Mouse (Mus musculus) NIH3T3 (cell line): ENCODE data around the gene Acp7.
"Not testable (repeated sequence)": the region's sequence is repeated elsewhere in the genome, so short reads cannot be mapped to it uniquely, and the experiment has no call there.

Experiments
- DNase-seq: peaks from one replicate; pipeline ENCODE4 v3.0.0-alpha.2; 2012; ENCODE audit warnings: low read depth

Gene Acp7

GRCm38 (mm10) chr7:28631073-28631472 is at the start of gene Acp7:
TSS of gene Acp7 (minus strand) at chr7:28631332.
- DNase-seq = no peak

- DNase-seq = no peak
Observed at GRCm38 (mm10) chr7:28677624-28678023, 46.5 kb upstream of the Acp7 start.

GRCm38 (mm10) chr7:28676811-28677541 is 45.8 kb upstream of the Acp7 start:
- no peak for DNase-seq

GRCm38 (mm10) chr7:28675746-28676145 is 44.6 kb upstream of the Acp7 start:
- peak; percentile 37 for DNase-seq

- DNase-seq = no peak
Observed at GRCm38 (mm10) chr7:28674994-28675393, 43.9 kb upstream of the Acp7 start.

GRCm38 (mm10) chr7:28672786-28673185 is 41.7 kb upstream of the Acp7 start:
- DNase-seq = not testable (repeated sequence)

- DNase-seq = no peak
Observed at GRCm38 (mm10) chr7:28672276-28672675, 41.1 kb upstream of the Acp7 start.

- no peak for DNase-seq
Observed at GRCm38 (mm10) chr7:28671172-28671571, 40.0 kb upstream of the Acp7 start.

- peak; percentile 91 for DNase-seq
Observed at GRCm38 (mm10) chr7:28665620-28666579, 34.8 kb upstream of the Acp7 start.

GRCm38 (mm10) chr7:28656430-28656829 is 25.3 kb upstream of the Acp7 start:
- DNase-seq = no peak

- DNase-seq = no peak
Observed at GRCm38 (mm10) chr7:28651157-28651556, 20.0 kb upstream of the Acp7 start.

- no peak for DNase-seq
Observed at GRCm38 (mm10) chr7:28647016-28647415, 15.9 kb upstream of the Acp7 start.

GRCm38 (mm10) chr7:28645947-28646475 is 14.9 kb upstream of the Acp7 start:
- DNase-seq = peak; percentile 59

GRCm38 (mm10) chr7:28645366-28645765 is 14.2 kb upstream of the Acp7 start:
- no peak for DNase-seq

GRCm38 (mm10) chr7:28641546-28641945 is 10.4 kb upstream of the Acp7 start:
- no peak for DNase-seq

- no peak for DNase-seq
Observed at GRCm38 (mm10) chr7:28637511-28637910, 6.4 kb upstream of the Acp7 start.

GRCm38 (mm10) chr7:28634128-28634527 is 3.0 kb upstream of the Acp7 start:
- peak; percentile 16 for DNase-seq

GRCm38 (mm10) chr7:28624791-28625190 is 6.3 kb downstream of the Acp7 start:
- DNase-seq = no peak

GRCm38 (mm10) chr7:28619098-28619715 is 11.9 kb downstream of the Acp7 start:
- peak; percentile 70 for DNase-seq

GRCm38 (mm10) chr7:28605951-28606350 is 25.2 kb downstream of the Acp7 start:
- no peak for DNase-seq

GRCm38 (mm10) chr7:28603788-28604187 is 27.3 kb downstream of the Acp7 start:
- DNase-seq = peak; percentile 43

GRCm38 (mm10) chr7:28603136-28603535 is 28.0 kb downstream of the Acp7 start:
- DNase-seq = no peak
